Mouse (Mus musculus) heart, postnatal 4 days (tissue): ENCODE data around the gene Tecpr2. TPM values are rescaled to one million over a fixed set of nuclear protein-coding genes. Genes with fewer than 3 reads are reported as not detected.
A peak's percentile ranks its signal among the peaks of the same experiment; 100 is the strongest.

Source experiments
- DNase-seq: peaks from one replicate; pipeline ENCODE4 v3.0.0; 2021
- total RNA-seq, 2 experiments: library from RNA; stranded (reverse); gene quantifications; 2 replicates each; pipeline ENCODE4 v1.2.3; 2021

The Tecpr2 gene
- total RNA-seq, 2 experiments from 2014 or later = 5.2 to 6.0 TPM

DNA sequence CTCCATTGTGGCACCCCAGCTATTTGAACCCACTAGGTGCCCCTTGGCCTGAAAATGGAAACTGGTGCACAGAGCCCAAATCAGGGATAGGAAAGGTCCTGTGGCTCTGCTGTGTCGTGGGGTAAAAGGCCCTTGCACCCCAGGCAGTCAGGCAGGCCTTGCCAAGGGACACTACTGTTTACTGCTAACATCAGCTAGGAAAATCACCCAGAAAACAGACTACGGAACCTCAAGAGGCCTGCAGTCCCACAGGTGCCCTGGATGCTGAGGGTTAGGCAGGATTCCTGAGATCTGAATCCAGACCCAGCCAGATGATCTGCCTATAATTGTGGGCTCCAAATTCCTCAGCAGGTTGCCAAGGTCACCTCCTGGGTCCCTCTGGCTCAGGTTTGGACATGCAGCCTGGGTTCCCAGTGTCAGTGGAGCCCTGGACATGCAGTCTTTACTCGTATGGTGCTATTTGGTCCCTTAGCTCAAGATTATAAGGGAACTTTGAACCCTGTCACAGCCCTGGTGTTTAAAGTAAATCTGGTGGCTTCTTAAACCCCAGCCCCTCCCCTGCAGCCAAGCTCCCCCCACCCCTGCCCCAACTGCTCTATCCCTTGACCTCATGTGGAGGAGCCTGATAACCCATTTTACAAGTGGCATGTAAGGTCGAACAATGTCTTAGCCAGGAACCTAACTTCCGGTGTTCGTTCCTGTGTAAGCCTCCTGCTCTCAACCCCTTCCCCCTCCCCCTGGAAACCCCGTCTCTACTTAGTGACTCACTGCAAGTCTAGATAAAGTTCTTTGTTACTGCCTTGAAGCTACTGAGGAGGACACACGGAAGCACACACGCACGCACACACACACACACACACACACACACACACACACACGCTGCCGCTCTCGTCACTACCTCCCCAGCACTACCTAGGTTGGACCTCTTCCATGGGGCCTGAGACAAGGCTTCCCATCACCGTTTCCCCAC is 118.4 kb downstream of the Tecpr2 start:
- DNase-seq = peak; percentile 64

DNA sequence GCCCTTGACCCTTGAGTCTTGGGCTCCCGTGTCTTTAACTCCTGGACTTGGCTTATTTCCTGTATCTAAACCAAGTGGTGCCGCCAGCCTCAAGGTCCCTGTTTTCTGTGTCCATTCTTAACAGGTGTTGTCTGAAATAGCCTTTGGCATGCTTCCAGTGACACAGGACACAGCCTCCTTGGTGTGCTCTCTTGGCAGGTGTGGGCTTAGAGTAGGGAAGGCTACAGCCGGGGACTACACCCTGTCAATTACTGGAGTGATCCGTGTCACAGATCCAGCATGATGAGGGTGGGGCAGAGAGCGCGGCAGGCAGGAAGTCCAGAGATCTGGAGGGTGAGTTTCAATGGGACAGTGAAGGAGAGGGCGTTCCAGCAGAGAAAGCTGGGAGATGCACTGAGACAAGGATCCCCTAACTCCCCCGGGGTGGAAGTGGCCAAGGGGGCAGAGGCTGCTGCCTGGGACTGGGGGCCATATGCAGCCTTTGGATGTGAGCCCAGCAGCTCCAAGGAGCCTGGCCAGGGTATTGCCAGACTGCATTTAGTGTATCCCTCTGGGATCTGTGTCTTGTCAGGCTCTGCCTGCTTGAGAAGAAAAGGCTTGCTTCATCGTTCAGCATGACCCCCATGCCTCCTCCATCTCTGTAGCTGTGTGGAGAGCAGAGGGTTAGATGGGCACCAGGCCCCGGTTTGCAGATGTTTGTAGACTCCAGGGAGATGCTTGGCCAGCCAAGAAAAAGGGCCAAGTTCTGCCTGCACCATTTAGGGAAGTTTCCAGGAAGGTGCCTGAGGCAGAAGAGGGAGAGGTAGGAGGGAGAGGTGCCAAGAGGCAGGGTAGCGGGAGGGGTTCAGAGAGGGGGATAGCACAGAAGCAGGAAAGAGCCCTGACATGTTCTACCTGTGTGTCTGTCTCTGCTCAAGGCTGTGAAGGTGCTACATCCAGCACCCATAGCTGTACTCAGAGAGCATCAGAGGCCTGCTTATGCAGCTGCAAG is 119.7 kb downstream of the Tecpr2 start:
- DNase-seq = peak; percentile 25

DNA sequence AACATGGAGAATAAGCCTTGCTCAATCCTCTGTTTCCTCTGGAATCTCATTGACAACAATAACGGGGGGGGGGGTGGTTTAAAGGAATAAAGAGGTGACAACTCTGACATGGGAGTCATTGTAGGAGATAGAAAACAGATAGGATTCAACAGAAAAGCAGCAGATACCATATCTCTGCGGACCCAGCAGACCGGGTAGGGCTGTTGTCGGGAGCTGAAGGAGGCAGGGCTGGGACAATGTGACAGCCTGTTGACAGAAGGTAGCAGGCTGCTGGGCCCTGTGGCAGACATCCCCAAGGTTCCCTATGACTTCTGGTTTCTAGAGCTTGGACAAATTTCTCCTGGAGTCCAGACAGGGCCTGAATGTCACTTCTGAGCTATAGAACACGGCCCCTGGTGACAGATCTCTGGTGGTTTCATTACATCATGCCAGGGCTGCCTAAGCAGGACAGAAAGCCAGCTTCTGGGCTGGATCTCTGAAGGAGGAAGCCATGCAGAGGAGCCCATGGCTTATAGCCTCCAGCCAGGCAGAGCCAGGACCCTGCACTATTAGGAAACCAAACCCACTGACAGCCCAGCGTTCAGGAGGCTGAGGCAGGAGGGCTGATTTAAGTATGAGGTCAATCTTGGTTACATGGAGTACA is 120.7 kb downstream of the Tecpr2 start:
- DNase-seq = no peak

DNA sequence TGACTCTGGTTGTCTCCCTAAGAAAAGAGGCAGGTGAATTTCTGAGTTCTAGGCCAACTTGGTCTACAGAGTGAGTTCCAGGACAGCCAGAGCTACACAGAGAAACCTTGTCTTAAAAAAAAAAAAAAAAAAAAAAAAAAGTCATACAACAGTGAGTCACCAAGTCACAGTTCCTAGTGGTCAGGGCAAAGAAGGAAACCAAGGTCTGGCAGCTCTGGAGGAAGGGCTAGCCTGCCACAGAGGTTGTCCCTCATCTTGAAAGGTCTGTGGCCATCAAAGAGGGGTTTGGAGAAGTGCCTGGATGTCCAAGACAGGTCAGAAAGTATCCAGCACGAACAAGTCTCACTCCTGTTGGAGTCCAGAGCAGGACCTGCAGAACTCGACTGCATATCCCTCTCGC is 127.7 kb downstream of the Tecpr2 start:
- DNase-seq = no peak

DNA sequence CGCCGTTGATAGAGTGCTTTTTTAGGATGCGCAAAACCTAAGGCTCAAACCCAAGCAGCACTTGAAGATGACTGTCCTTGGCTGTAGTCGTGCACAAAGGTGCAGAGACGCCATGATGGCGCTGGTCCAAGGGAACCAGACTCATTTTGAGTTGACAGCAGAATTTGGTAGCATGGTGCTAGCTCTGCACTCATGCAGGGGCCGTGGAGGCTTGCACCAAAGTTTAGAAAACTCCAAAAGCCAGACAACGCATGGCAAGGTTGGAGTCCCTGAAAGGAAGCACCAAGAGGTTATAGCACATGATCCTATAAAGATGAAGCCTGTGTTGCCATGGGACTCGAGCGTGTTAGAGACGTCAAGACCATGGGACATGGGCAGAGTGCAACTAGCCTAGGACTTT is 129.0 kb downstream of the Tecpr2 start:
- no peak for DNase-seq

DNA sequence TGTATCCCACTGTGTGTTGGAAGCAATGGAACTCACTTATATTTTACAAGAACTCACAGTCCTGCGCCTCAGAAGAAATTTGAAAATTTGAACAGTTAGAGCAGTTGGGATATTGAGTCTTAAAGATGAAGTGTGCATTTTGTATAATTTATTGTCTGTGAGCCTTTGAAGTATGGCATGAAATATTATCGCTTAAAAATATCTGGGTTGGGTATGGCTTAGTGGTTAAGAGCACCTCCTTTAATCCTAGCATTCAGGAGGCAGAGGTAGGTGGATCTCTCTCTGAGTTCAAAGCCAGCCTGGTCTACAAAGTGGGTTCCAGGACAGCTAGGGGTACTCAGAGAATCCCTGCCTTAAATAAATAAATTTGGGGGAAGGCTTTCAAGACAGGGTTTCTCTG is 130.0 kb downstream of the Tecpr2 start:
- no peak for DNase-seq

DNA sequence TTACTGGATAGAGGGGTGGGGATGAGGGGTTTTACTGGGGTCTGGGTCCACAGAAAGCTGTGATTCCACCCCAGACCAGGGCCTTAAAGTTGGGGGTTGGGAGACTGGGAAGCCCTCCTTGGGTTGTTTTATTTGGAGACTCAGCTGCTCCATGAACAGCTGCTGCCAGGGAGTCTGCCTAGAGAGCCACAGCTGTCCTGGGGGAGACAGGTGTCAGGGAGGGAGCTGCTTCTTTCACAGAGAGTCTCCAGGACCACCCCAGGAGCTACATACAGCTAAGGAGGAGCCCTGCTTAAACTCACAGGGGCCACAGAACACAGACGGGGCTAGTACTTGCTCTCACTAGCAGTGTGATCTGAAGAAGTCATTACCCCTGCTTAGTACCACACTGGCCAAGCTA is 132.1 kb downstream of the Tecpr2 start:
- DNase-seq = no peak

DNA sequence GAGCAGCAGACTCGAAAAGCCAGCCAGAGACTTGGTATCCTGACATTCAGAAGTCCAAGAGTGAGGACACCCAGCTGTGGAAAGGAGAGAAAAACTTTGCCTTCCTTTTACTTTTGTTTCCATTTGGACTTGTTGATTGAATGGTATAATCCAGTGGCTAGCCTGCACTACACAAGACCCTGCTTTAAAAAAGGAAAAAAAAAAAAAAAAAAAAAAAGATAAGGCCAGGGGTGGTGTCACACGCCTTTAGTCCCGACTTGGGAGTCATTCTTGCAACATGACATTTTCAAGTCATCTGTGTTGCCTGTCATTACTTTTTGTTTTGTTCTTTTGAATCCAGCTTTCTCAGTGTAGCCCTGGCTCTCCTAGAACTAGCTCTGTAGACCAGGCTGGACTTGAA is 132.5 kb downstream of the Tecpr2 start:
- DNase-seq = no peak

Other genes starting within 250 kb of the Tecpr2 start
- not detected for gene 1700001K19Rik, start 206.6 kb upstream of the Tecpr2 start, total RNA-seq
- gene Hsp90aa1, start 186.5 kb upstream of the Tecpr2 start, total RNA-seq = 100 to 1,000 TPM; 275 to 295 TPM
- gene Wdr20, start 151.3 kb upstream of the Tecpr2 start, total RNA-seq = 10 to 100 TPM; 33.7 to 35.2 TPM
- 1 to 10 TPM; 1.3 to 1.6 TPM for gene Mok, start 48.3 kb upstream of the Tecpr2 start, total RNA-seq
- 1 to 10 TPM; 6.7 to 6.9 TPM for gene Zfp839, start 39.0 kb upstream of the Tecpr2 start, total RNA-seq
- 10 to 100 TPM; 45.7 to 50.1 TPM for gene Cinp, start 119 bp upstream of the Tecpr2 start, total RNA-seq
- gene Ankrd9, start 89.8 kb downstream of the Tecpr2 start, total RNA-seq = 10 to 100 TPM; 22.4 to 28.0 TPM
- gene Rcor1, start 150.1 kb downstream of the Tecpr2 start, total RNA-seq = 10 to 100 TPM; 26.0 to 26.8 TPM